Mouse (Mus musculus) cortical plate, adult 2 months (tissue): ENCODE measurements around the gene Smc6.

ENCODE experiments used
- CTCF ChIP-seq: fragments of 200-500 bp; IDR thresholded peaks from 2 replicates; pipeline ENCODE4 v1.5.1; 2011; ENCODE audit warnings: mild to moderate bottlenecking, control low read depth, low read length; ENCODE audit not compliant: insufficient read depth; ENCODE audit errors: extremely low read depth
- POLR2A ChIP-seq: fragments of 200-500 bp; IDR thresholded peaks from 2 replicates; pipeline ENCODE4 v1.6.1; 2011; ENCODE audit warnings: mild to moderate bottlenecking, low read length, control low read depth; ENCODE audit not compliant: insufficient read depth; ENCODE audit errors: extremely low read depth

GRCm38 (mm10) chr12:11247460-11247859, 18.2 kb upstream of the Smc6 start:
- TF ChIP-seq POLR2A: no peak
- TF ChIP-seq CTCF: no peak
